Mouse (Mus musculus): ENCODE measurements at regions not wholly inside any gene's neighbourhood (a gene's known extent, or its start where the extent isn't known, plus 50 kb on each side); places are given as distances from the start of the nearest gene placed in this dataset.

GRCm38 (mm10) chr4:8928551-8929305 is 689.9 kb upstream of the Car8 start:
- no peak for TF ChIP-seq EP300 (IDR thresholded peaks at IDR 0.05; ENCODE audit: low read depth)
- TF ChIP-seq CTCF (IDR thresholded peaks at IDR 0.05; ENCODE audit: low read depth), result no peak
